Mouse (Mus musculus) lung, embryonic 15.5 days (tissue): Measurements from ENCODE around the gene Nxn. TPM values are rescaled to one million over a fixed set of nuclear protein-coding genes. Genes with fewer than 3 reads are reported as not detected.
A peak's percentile ranks its signal among the peaks of the same experiment; 100 is the strongest.

Experiments
- ATAC-seq: fragments of 200-750 bp; cut with Nextera tagmentation; 2 replicates; pipeline ENCODE4 v1.8.0; 2017; ENCODE audit warnings: moderate number of reproducible peaks, borderline replicate concordance; ENCODE audit not compliant: low FRiP score, low TSS enrichment; ENCODE audit errors: extremely low read depth
- H3K27ac ChIP-seq: fragments of 300-500 bp; sonication (generic); 2 replicates; pipeline ENCODE4 v1.5.1; 2015; ENCODE audit warnings: moderate library complexity, mild to moderate bottlenecking, inconsistent platforms
- H3K27me3 ChIP-seq: fragments of 300-500 bp; sonication (generic); 2 replicates; pipeline ENCODE4 v1.6.1; 2015; ENCODE audit warnings: inconsistent platforms
- H3K36me3 ChIP-seq: fragments of 300-500 bp; sonication (generic); 2 replicates; pipeline ENCODE4 v1.6.1; 2015; ENCODE audit warnings: inconsistent platforms
- H3K4me1 ChIP-seq: fragments of 300-500 bp; sonication (generic); 2 replicates; pipeline ENCODE4 v1.6.1; 2015; ENCODE audit warnings: inconsistent platforms
- H3K4me2 ChIP-seq: fragments of 300-500 bp; sonication (generic); 2 replicates; pipeline ENCODE4 v1.6.1; 2015; ENCODE audit warnings: inconsistent platforms, mild to moderate bottlenecking, moderate library complexity
- H3K4me3 ChIP-seq: fragments of 300-500 bp; sonication (generic); 2 replicates; pipeline ENCODE4 v1.5.1; 2015; ENCODE audit warnings: mild to moderate bottlenecking, inconsistent platforms
- H3K9ac ChIP-seq: fragments of 300-500 bp; sonication (generic); 2 replicates; pipeline ENCODE4 v1.6.1; 2015; ENCODE audit warnings: inconsistent platforms
- H3K9me3 ChIP-seq: fragments of 300-500 bp; sonication (generic); 2 replicates; pipeline ENCODE4 v1.6.1; 2016; ENCODE audit warnings: inconsistent platforms
- WGBS: fragments of 180-500 bp; shearing (Covaris S2); methylation state at CpG from one replicate; pipeline ENCODE4 v1.1.7; 2015; 5-methylcytosine and 5-hydroxymethylcytosine counted together
- polyA plus RNA-seq: library from polyadenylated mRNA; unstranded; fragments of >200 nt; fragmentation: Nextera tagmentation; extraction: Ambion mirVana; gene quantifications from 2 replicates; pipeline ENCODE4 v1.2.1, GENCODE M21; 2015

Nxn gene
- polyA plus RNA-seq, 1 experiment from 2014 or later: 24.4 TPM

DNA sequence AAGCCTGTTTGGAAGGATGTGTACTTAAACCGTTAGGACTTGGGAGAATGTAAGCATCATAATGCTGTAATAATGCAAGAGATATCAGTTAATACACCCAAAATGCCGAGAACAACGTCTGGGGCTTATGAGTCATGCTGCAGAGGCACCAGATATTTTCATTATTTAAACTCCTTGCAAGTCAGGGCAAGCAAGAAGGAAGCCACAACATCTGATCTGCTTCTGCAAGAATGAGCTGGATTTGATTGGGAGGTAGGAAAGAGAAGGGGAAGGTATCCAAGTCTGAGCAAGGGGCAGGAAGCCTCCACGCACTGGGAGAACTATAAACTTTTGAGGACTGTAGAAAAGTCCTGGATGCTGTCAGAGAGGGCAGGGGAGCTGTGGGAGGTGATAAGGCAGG is 86.1 kb downstream of the Nxn start:
- H3K36me3 ChIP-seq: no peaks in the 10 kb centered on the region
- no peaks in the 10 kb centered on the region for H3K27me3 ChIP-seq
- no peak overlapping the region for H3K4me3 ChIP-seq
- WGBS: 48% methylated on average over 4 of the region's 4 CpGs
- H3K4me2 ChIP-seq: no peak overlapping the region
- H3K9ac ChIP-seq: no peak overlapping the region
- ATAC-seq: no peak
- H3K4me1 ChIP-seq: peaks cover 35% of the 10 kb centered on the region
- no peaks in the 10 kb centered on the region for H3K9me3 ChIP-seq
- H3K27ac ChIP-seq: no peak overlapping the region

DNA sequence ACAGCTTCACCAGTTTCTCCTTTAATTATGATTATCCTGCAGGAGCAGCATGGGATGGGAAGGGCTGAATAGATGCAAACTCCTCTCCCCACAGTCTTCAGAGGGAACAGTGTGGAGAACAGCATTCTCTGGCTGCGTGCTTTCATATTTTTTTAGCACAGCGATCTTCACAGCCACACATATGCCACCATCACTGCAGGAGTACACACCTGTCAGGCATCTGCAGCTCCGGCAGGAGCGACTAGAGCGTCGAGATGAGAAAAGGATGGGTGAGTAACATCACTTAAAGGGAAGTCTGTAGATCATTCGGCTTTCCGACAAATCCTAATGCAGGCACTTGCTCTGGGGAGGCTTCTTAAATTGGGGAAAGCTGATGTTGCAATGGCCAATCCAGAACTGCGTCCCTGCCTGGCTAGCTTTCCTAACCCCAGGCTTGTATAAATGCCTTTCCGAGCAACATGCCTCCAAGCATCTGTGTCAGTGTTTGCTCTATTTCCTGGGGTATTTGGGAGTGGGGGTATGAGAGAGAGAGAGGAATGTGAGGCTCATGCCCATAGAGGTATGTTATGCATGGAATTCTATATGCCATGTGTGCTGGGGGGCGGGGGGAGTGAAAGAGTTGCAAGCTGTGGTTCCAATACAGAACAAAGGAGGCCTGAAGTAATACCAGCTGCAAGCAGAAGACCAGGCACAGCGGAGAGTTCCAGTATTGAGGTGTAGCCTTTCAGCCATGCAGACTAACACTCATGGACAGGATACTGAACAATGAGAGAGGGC is 87.5 kb downstream of the Nxn start:
- H3K4me2 ChIP-seq: no peak overlapping the region
- 68% methylated on average over 12 of the region's 12 CpGs for WGBS
- no peaks in the 10 kb centered on the region for H3K9me3 ChIP-seq
- no peak overlapping the region for H3K9ac ChIP-seq
- no peaks in the 10 kb centered on the region for H3K36me3 ChIP-seq
- peaks cover 35% of the 10 kb centered on the region for H3K4me1 ChIP-seq
- ATAC-seq: no peak
- no peak overlapping the region for H3K4me3 ChIP-seq
- no peaks in the 10 kb centered on the region for H3K27me3 ChIP-seq
- H3K27ac ChIP-seq: peak overlapping the region; percentile 49; the same call in 1 of the 2 replicates

DNA sequence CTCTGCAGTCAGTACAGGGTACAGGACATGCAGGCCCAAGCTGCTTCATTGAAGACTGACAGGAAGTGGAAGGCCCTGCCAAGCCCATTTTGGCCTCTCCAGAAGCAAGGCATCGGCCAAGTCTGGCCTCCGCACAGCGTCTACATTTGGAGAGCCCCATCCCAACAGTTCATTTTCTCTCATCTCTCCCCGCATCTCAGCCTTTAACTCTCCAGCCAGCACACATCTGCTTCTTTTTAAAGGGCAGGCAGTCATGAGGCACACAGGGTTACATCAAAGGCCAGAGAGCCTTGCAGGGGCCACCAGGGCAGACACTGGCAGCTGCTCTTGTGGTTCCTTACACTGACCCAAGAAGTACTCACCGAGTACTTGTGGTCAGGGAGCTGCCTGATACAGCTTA is 89.1 kb downstream of the Nxn start:
- H3K4me1 ChIP-seq: peaks cover 35% of the 10 kb centered on the region
- 38% methylated on average over 5 of the region's 5 CpGs for WGBS
- peak overlapping the region; percentile 49 for H3K27ac ChIP-seq
- H3K9me3 ChIP-seq: no peaks in the 10 kb centered on the region
- no peak overlapping the region for H3K4me3 ChIP-seq
- no peaks in the 10 kb centered on the region for H3K27me3 ChIP-seq
- no peak overlapping the region for H3K4me2 ChIP-seq
- ATAC-seq: peak; percentile 76
- H3K36me3 ChIP-seq: no peaks in the 10 kb centered on the region
- H3K9ac ChIP-seq: no peak overlapping the region

DNA sequence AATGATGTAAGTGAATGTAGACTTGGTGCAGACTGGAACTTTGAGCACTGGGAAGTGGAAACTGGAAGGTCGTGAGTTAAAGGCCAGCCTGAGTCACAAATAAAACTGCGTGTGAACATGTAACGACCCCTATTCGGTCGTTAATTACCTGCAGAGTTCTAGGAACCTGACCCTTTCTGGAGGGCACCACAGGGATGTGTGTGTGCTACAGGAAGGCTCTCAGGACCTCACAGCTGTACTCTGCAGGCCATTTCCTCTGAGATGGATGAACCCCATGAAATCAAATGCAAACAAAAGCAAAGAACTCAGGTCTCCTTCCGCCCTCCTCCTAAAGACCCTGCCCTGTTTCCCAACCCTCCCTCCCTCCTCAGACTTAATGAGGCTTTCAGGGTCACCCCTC is 89.9 kb downstream of the Nxn start:
- Histone ChIP-seq H3K27ac (peak overlapping the region; percentile 49; the same call in 1 of the 2 replicates), H3K9me3 (no peaks in the 10 kb centered on the region), H3K36me3 (no peaks in the 10 kb centered on the region), H3K4me1 (peaks cover 35% of the 10 kb centered on the region), H3K27me3 (no peaks in the 10 kb centered on the region), H3K9ac (no peak overlapping the region), H3K4me2 (no peak overlapping the region), H3K4me3 (no peak overlapping the region)
- no peak for ATAC-seq
- 57% methylated on average over 6 of the region's 6 CpGs for WGBS

DNA sequence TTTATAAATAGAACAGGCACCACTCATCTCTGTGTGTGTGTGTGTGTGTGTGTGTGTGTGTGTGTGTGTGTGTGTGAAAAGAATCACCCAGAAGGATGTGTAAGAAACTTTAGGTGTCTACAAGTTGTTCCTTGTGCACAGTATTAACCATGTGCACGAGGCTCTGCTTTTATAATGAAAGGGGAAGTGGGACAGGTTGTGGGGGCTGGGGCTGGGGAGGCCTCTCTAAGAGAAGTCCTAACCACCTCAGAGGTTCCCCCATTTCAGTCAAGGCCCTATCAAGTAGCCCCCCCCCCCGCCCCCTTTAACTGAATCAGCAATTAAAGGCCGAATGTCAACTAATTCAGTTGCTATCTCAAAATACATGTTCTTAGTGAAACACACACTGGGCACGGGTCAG is 92.2 kb downstream of the Nxn start:
- 40% methylated on average over 4 of the region's 4 CpGs for WGBS
- ATAC-seq: no peak
- no peak overlapping the region for H3K27ac ChIP-seq
- no peaks in the 10 kb centered on the region for H3K36me3 ChIP-seq
- H3K27me3 ChIP-seq: no peaks in the 10 kb centered on the region
- peaks cover 35% of the 10 kb centered on the region for H3K4me1 ChIP-seq
- no peak overlapping the region for H3K4me2 ChIP-seq
- no peaks in the 10 kb centered on the region for H3K9me3 ChIP-seq
- no peak overlapping the region for H3K9ac ChIP-seq
- H3K4me3 ChIP-seq: no peak overlapping the region

DNA sequence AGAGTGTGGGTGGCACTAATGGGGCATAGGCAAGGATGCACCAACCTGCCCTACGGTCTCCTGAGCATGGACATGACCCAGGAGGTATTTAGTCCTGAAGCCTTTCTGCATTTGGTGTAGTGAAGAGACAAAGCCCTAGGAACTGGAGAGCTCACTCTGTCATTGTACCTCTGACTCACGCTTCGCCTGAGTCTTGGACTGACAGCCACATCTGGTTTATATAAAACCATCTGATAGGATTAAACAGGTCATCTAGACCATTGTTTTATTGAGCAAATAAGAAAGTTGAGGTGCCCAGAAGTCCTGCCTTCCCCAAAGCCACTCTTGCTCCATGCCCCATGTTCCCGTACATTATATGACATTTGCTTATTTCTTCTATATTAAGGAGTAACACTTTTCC is 93.4 kb downstream of the Nxn start:
- ATAC-seq: no peak
- no peaks in the 10 kb centered on the region for H3K36me3 ChIP-seq
- no peaks in the 10 kb centered on the region for H3K27me3 ChIP-seq
- no peak overlapping the region for H3K9ac ChIP-seq
- peaks cover 23% of the 10 kb centered on the region for H3K4me1 ChIP-seq
- no peak overlapping the region for H3K27ac ChIP-seq
- H3K4me2 ChIP-seq: no peak overlapping the region
- 84% methylated on average over 4 of the region's 4 CpGs for WGBS
- no peaks in the 10 kb centered on the region for H3K9me3 ChIP-seq
- no peak overlapping the region for H3K4me3 ChIP-seq

DNA sequence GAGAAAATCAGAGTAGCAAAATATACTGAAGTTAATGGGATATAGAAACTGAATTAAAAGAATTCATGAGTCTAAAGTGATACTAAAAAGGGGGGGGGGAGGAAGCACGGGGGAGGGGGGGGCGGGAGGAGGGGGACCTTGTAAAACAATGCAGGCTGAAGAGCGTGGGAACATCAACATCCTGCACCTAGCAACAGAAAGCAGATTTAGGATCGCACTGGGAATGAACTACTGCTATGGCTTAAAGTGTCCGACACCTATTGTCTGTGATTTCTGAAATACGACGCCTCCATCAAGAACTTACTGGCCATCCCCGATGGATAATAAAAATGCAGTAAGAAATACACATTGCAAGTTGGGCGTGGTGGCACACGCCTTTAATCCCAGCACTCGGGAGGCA is 95.6 kb downstream of the Nxn start:
- WGBS: 68% methylated on average over 10 of the region's 11 CpGs
- Histone ChIP-seq H3K36me3 (no peaks in the 10 kb centered on the region), H3K9ac (no peak overlapping the region), H3K4me1 (peaks cover 15% of the 10 kb centered on the region), H3K4me2 (no peak overlapping the region), H3K27me3 (no peaks in the 10 kb centered on the region), H3K27ac (no peak overlapping the region), H3K4me3 (no peak overlapping the region), H3K9me3 (no peaks in the 10 kb centered on the region)
- no peak for ATAC-seq

DNA sequence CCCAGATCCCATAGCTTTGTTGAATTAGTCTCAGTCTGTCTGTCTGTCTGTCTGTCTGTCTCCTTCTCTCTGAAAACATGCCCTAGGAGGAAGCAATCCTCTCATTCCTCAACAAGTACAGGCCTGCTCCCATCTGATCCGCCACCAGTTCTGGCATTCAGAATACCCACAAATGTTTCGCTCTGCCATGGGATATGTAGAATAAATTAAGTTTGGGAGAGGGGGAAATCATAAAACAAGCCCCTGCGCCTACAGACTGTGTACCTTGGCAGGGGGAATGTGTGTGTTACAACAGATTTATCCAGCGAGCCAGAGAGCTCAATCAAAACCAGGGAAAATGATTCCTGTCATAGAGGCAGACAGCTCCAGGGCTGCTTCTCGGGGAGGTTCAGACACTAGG is 98.1 kb downstream of the Nxn start:
- H3K36me3 ChIP-seq: no peaks in the 10 kb centered on the region
- no peaks in the 10 kb centered on the region for H3K27me3 ChIP-seq
- no peak for ATAC-seq
- peaks cover 19% of the 10 kb centered on the region for H3K4me1 ChIP-seq
- H3K9ac ChIP-seq: no peak overlapping the region
- H3K4me3 ChIP-seq: no peak overlapping the region
- H3K9me3 ChIP-seq: no peaks in the 10 kb centered on the region
- H3K4me2 ChIP-seq: no peak overlapping the region
- 79% methylated on average over 5 of the region's 5 CpGs for WGBS
- no peak overlapping the region for H3K27ac ChIP-seq

DNA sequence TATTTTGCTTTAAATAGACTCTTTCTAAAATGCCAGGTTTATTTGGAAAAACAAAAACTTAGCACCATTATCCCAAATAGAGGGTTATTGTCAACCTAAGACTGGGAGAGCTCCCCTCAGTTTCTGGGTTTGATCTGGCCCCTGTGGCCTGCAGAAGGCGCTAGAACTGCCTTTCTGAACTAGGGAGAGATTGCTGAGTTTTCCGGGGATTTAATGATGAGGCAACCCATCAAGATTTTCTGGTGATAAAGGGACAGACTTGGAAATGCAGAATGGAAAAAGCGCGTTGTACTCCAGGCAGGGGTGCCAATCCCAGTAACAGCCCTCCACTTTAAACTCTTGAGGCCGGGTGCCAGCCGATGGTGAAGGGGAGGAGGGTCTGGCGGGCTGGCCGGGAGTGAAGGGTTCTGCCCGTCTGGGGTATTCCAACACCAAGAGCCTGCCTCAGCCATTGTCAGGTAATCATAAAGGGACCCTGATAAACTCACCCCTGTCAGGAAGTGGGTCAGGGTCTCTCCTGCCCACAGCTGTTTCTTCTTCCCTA is 100.4 kb downstream of the Nxn start:
- Histone ChIP-seq H3K27ac (no peak overlapping the region), H3K27me3 (no peaks in the 10 kb centered on the region), H3K4me3 (no peak overlapping the region), H3K9me3 (no peaks in the 10 kb centered on the region), H3K36me3 (no peaks in the 10 kb centered on the region), H3K4me2 (no peak overlapping the region), H3K9ac (no peak overlapping the region), H3K4me1 (peaks cover 37% of the 10 kb centered on the region)
- WGBS: 35% methylated on average over 9 of the region's 9 CpGs
- no peak for ATAC-seq

DNA sequence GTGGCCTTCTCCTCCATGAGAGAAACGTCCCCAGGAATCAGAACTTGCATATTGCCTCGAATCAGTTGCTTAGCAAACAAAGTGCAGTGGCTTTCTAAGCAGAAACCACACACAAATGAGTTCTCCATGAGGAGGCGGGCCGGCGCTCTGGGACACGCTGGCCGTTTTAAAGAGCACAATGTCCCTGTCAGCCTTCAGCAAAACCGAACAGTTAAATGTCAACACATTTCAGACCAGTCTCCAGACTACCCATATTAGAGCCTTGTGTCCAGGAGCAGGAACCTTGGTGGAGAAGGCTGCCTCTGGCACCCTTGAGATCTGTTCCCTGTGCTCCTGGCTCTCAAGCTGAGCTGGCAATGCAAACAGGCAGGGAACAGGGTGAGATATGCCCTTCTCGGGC is 101.7 kb downstream of the Nxn start:
- no peaks in the 10 kb centered on the region for H3K9me3 ChIP-seq
- peaks cover 48% of the 10 kb centered on the region for H3K4me1 ChIP-seq
- H3K4me2 ChIP-seq: no peak overlapping the region
- H3K4me3 ChIP-seq: no peak overlapping the region
- no peak for ATAC-seq
- no peaks in the 10 kb centered on the region for H3K27me3 ChIP-seq
- H3K9ac ChIP-seq: no peak overlapping the region
- no peak overlapping the region for H3K27ac ChIP-seq
- 63% methylated on average over 9 of the region's 9 CpGs for WGBS
- no peaks in the 10 kb centered on the region for H3K36me3 ChIP-seq

DNA sequence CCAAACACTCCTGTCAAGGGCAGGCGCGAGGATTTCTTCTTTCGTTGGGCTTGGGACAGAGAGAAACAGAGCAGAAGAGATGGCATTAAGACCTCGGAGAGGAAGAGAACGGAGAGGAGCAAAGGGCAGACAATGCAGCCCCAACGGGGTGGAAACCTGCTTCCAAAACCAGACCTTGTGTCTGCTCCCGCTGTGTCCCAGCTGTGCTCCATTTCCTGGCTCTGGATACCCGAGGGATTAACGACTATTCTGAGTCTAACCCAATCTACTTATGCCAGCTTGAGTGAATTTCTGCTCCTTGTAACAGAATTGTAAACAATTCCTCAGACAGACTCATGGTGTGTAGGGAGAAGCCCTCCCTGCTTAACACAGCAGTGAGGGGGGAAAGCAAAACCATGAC is 104.1 kb downstream of the Nxn start:
- Histone ChIP-seq H3K4me2 (no peak overlapping the region), H3K27ac (peak overlapping the region; percentile 42; the same call in 1 of the 2 replicates), H3K9me3 (no peaks in the 10 kb centered on the region), H3K9ac (no peak overlapping the region), H3K27me3 (no peaks in the 10 kb centered on the region), H3K4me1 (peaks cover 57% of the 10 kb centered on the region), H3K36me3 (no peaks in the 10 kb centered on the region), H3K4me3 (no peak overlapping the region)
- ATAC-seq: no peak
- WGBS: 26% methylated on average over 9 of the region's 9 CpGs

DNA sequence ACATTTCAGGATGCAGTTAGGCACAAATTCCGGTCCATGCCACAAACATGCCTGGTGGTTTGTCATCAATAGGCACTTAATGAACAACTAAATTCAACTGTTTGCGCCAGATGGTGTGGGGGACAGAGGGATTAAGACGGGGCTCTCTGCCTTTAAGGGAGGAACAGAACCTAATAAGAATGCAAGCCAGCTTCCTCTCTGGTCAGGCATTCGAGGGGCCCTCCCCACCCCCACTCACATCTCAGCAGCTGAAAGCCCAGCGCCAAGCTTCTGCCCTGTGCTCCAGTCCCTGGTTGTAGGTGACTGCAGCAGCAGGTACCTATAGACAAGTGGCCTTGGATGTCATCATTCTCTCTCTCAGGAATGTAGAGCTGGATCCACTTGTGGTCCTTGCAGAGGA is 104.9 kb downstream of the Nxn start:
- Histone ChIP-seq H3K4me2 (no peak overlapping the region), H3K36me3 (no peaks in the 10 kb centered on the region), H3K27ac (no peak overlapping the region), H3K27me3 (no peaks in the 10 kb centered on the region), H3K4me3 (no peak overlapping the region), H3K9me3 (no peaks in the 10 kb centered on the region), H3K4me1 (peaks cover 56% of the 10 kb centered on the region), H3K9ac (no peak overlapping the region)
- ATAC-seq: no peak
- WGBS: 67% methylated on average over 5 of the region's 5 CpGs
